Mouse (Mus musculus): Measurements from ENCODE around the gene Mlf2.

Mlf2 gene

GRCm38 (mm10) chr6:124918331-124918690 is 12.9 kb upstream of the Mlf2 start:
- ChIA-PET POLR2A (interaction anchor here in 3 of 4 experiments (0.6 to 21.9 kb wide), 36 partner anchors 7 to 341 kb away, joined by 3 to 455 read pairs (median 5); partner anchors contain the start of genes Cdca3 (in 3 of the 3), Mlf2 (in 3 of the 3), Usp5 (in 3 of the 3) and Cops7a (in 1 of the 3)), CTCF (interaction anchor here in 3 of 4 experiments (0.6 to 6.2 kb wide), 11 partner anchors 9 to 135 kb away, joined by 3 to 53 read pairs (median 7); partner anchors contain the start of gene Mlf2 (in 3 of the 3))

GRCm38 (mm10) chr6:124918890-124919627 is 12.1 kb upstream of the Mlf2 start:
- POLR2A ChIA-PET = interaction anchor here in 3 of 4 experiments (0.5 to 21.9 kb wide), 27 partner anchors 9 to 411 kb away, joined by 3 to 455 read pairs (median 9); partner anchors contain the start of genes Mlf2 (in 3 of the 3), Cdca3 (in 2 of the 3), Usp5 (in 2 of the 3) and Cops7a (in 1 of the 3)
- CTCF ChIA-PET = interaction anchor here in 3 of 4 experiments (0.6 to 6.2 kb wide), 8 partner anchors 10 to 72 kb away, joined by 3 to 53 read pairs (median 10); partner anchors contain the start of gene Mlf2 (in 2 of the 3)

DNA sequence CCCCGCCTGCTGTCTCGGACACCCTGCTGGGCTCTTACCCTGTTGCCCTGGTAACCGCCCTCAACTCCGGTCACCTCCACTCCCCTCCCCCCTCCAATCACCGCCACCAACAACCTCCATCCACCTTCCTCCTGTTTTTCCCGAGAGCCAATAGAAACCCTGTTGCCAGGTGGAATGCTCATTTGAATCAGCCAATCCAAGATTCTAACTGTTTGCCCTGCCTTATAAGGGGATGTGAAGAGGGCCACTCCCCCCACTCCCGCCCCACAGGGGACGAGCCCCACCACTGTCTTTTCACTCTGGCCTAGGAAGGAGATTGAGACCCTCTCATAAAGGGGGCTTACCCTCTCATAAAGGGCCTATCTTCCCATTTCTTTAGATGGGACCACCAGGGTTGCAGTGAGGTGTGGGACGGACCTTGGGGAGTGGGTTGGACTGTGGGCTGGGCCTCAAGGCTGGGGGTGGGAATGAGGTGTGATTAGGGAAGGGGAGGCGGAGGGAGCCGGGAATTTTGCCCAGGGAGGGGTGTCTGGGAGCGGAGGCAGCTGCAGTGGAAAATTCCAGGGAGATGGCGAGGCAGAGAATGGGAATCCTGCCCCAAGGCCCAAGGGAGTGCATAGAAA is 11.4 kb upstream of the Mlf2 start, which contains the start of gene Ptms:
Ptms (minus strand) TSS at position 409 of the 623 bp plus-strand sequence.
- POLR2A ChIA-PET = interaction anchor here (0.5 to 21.9 kb wide), 25 partner anchors 8 to 230 kb away, joined by 3 to 455 read pairs (median 7); partner anchors contain the start of genes Mlf2 (in 4 of the 4), Lag3 (in 2 of the 4), Cdca3 (in 1 of the 4) and Grcc10 (in 1 of the 4)
- CTCF ChIA-PET = interaction anchor here (0.6 to 3.6 kb wide), 8 partner anchors 10 to 60 kb away, joined by 3 to 42 read pairs (median 4); partner anchors contain the start of gene Mlf2 (in 3 of the 4)

DNA sequence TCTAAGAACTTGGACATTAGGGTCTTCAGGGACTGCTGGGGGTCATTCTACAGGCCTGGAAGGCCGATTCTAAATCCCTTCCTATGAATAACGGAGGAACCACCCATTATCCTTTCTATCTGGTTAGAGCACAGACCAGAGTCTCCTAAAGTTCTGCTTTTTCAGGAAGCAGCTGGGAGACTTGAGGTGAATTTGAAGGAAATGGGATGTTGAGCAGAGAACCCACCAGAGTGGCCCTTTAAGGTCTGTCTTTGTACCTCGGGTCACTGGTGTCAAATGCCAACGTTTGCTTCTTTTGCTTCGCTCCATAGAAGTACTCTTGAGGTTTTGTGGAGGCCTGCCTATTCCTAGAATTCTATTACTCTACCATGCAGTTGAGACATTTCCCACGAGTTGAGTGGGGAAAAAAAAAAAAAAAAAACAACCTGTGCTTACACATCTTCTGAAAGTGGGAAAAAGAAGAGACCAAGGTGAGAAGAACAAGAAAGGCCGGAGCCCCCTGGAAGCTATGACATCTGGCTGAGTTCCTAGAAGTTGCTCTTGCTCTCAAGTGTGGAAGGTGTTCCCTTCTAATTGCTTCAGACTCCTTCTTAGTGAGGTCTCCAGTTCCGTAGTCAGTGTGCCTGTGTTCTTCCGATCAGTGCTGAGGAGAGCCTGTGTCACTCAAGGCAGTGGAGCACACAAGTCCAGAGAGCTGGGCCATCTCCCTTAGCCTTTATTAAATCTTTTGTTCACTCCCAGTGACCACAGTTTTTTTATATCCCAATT is 10.7 kb upstream of the Mlf2 start:
- POLR2A ChIA-PET = interaction anchor here (0.6 to 16.0 kb wide), 29 partner anchors 8 to 229 kb away, joined by 3 to 455 read pairs (median 5); partner anchors contain the start of genes Mlf2 (in 4 of the 4), Cdca3 (in 3 of the 4), Usp5 (in 3 of the 4) and Lag3 (in 2 of the 4)

GRCm38 (mm10) chr6:124921539-124921938 is 9.6 kb upstream of the Mlf2 start:
- POLR2A ChIA-PET = interaction anchor here (0.6 to 16.0 kb wide), 20 partner anchors 8 to 162 kb away, joined by 3 to 455 read pairs (median 6); partner anchors contain the start of genes Mlf2 (in 4 of the 4), Cdca3 (in 3 of the 4), Usp5 (in 3 of the 4) and Lag3 (in 1 of the 4)
- CTCF ChIA-PET = interaction anchor here (0.6 to 3.3 kb wide), 8 partner anchors 9 to 467 kb away, joined by 3 to 28 read pairs (median 8); partner anchors contain the start of gene Mlf2 (in 3 of the 4)

More for the DNA sequence above, 10.7 kb upstream of the Mlf2 start:
- CTCF ChIA-PET = interaction anchor here (0.8 to 3.3 kb wide), 7 partner anchors 10 to 61 kb away, joined by 3 to 28 read pairs (median 4); partner anchors contain the start of gene Mlf2 (in 4 of the 4)

GRCm38 (mm10) chr6:124925173-124925793 is 5.9 kb upstream of the Mlf2 start:
- CTCF ChIA-PET = interaction anchor here (0.6 to 4.6 kb wide), 23 partner anchors 9 to 246 kb away, joined by 3 to 31 read pairs (median 5); partner anchors contain the start of genes Cdca3 (in 1 of the 4) and Usp5 (in 1 of the 4)
- POLR2A ChIA-PET = interaction anchor here (0.5 to 16.0 kb wide), 48 partner anchors 9 to 271 kb away, joined by 3 to 455 read pairs (median 4); partner anchors contain the start of genes Cdca3 (in 3 of the 4), Usp5 (in 3 of the 4), Cops7a (in 2 of the 4) and Pianp (in 2 of the 4)

- POLR2A ChIA-PET = interaction anchor here in 3 of 4 experiments (0.8 to 16.0 kb wide), 46 partner anchors 8 to 270 kb away, joined by 3 to 455 read pairs (median 4); partner anchors contain the start of genes Cdca3 (in 2 of the 3), Cops7a (in 2 of the 3), Pianp (in 2 of the 3) and Usp5 (in 2 of the 3)
- CTCF ChIA-PET = interaction anchor here (0.6 to 4.6 kb wide), 17 partner anchors 9 to 223 kb away, joined by 3 to 31 read pairs (median 5); partner anchors contain the start of genes Cdca3 (in 1 of the 4), P3h3 (in 1 of the 4) and Usp5 (in 1 of the 4)
Measured at GRCm38 (mm10) chr6:124925941-124926340, 5.2 kb upstream of the Mlf2 start.

GRCm38 (mm10) chr6:124930231-124930630 is 955 bp upstream of the Mlf2 start:
- ChIA-PET CTCF (interaction anchor here (0.6 to 5.0 kb wide), 82 partner anchors 8 to 1214 kb away, joined by 3 to 93 read pairs (median 6); partner anchors contain the start of genes P3h3 (in 3 of the 4), Cdca3 (in 2 of the 4), Cops7a (in 2 of the 4) and Gpr162 (in 2 of the 4)), POLR2A (interaction anchor here (0.6 to 18.2 kb wide), 134 partner anchors 8 to 515 kb away, joined by 3 to 455 read pairs (median 6); partner anchors contain the start of genes Cdca3 (in 4 of the 4), Ptms (in 4 of the 4), Usp5 (in 4 of the 4) and Cops7a (in 3 of the 4))

DNA sequence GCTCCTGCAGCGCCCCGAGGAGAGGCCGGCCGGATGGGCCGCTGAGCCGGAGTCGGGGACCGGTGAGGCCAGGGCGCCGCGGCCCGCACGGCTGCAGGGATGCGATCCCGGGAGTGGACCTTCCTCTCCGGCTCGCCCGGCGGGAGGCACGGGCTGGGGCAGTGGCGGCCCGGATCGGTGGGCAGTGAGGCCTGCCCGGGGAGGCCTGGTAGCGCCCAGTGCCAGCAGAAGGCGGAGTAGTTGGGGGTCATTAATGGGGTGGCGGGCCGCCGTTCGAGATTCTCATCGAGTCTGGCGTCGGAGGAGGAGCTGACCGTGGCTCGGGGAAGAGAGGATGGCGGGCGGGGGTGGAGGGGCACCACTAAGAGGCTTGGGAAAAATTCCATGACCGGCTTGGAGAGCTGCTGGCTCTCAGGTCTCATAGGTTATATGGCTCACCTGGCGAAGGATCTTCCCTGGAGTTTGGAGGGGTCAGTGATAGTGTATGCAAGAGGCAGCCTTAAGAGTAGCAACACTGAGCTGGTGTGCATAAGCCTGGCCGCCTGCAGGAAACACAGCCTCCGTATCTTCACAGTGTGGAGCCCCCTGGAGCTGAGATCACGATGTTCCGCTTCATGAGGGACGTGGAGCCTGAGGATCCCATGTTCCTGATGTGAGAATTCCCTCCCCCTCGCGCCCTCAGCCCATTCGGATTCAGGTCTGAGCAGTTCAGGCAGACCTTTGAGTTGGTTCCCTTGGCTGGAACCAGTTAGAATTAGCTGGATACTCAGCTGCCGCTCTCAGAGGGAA is 533 bp downstream of the Mlf2 start:
- CTCF ChIA-PET = interaction anchor here (0.6 to 5.0 kb wide), 61 partner anchors 10 to 456 kb away, joined by 3 to 93 read pairs (median 6); partner anchors contain the start of genes Cdca3 (in 3 of the 4), P3h3 (in 3 of the 4), Gpr162 (in 2 of the 4) and Usp5 (in 2 of the 4)
- POLR2A ChIA-PET = interaction anchor here (0.6 to 18.2 kb wide), 145 partner anchors 8 to 517 kb away, joined by 3 to 455 read pairs (median 6); partner anchors contain the start of genes Cdca3 (in 4 of the 4), Ptms (in 4 of the 4), Usp5 (in 4 of the 4) and Cops7a (in 3 of the 4)

GRCm38 (mm10) chr6:124932314-124932695 is 1.1 kb downstream of the Mlf2 start:
- ChIA-PET CTCF (interaction anchor here (0.8 to 5.0 kb wide), 9 partner anchors 23 to 259 kb away, joined by 3 to 93 read pairs (median 16); partner anchors contain the start of genes Cdca3 (in 1 of the 4), Mrpl51 (in 1 of the 4), Ncapd2 (in 1 of the 4) and P3h3 (in 1 of the 4)), POLR2A (interaction anchor here (0.6 to 18.2 kb wide), 63 partner anchors 7 to 283 kb away, joined by 3 to 455 read pairs (median 13); partner anchors contain the start of genes Cdca3 (in 3 of the 4), Cops7a (in 3 of the 4), Ptms (in 3 of the 4) and Usp5 (in 3 of the 4))

- CTCF ChIA-PET = interaction anchor here (0.6 to 4.3 kb wide), 7 partner anchors 27 to 258 kb away, joined by 3 to 39 read pairs (median 5); partner anchors contain the start of genes Cdca3 (in 1 of the 4), Mrpl51 (in 1 of the 4), Ncapd2 (in 1 of the 4) and Usp5 (in 1 of the 4)
Measured at GRCm38 (mm10) chr6:124933127-124933526, 1.9 kb downstream of the Mlf2 start.

GRCm38 (mm10) chr6:124934670-124935069 is 3.5 kb downstream of the Mlf2 start:
- ChIA-PET CTCF (interaction anchor here in 2 of 4 experiments (0.6 to 1.1 kb wide), 2 partner anchors 31 to 96 kb away, joined by 3 read pairs; no protein-coding TSS in a partner anchor), POLR2A (interaction anchor here in 3 of 4 experiments (0.6 to 18.2 kb wide), 16 partner anchors 9 to 227 kb away, joined by 3 to 455 read pairs (median 5); partner anchors contain the start of genes Zfp384 (in 2 of the 3), Cdca3 (in 1 of the 3), Cops7a (in 1 of the 3) and Lag3 (in 1 of the 3))

More at GRCm38 (mm10) chr6:124933127-124933526, 1.9 kb downstream of the Mlf2 start:
- POLR2A ChIA-PET = interaction anchor here (0.5 to 18.2 kb wide), 35 partner anchors 10 to 270 kb away, joined by 3 to 455 read pairs (median 5); partner anchors contain the start of genes Cdca3 (in 2 of the 4), Lag3 (in 2 of the 4), Usp5 (in 2 of the 4) and Cops7a (in 1 of the 4)

DNA sequence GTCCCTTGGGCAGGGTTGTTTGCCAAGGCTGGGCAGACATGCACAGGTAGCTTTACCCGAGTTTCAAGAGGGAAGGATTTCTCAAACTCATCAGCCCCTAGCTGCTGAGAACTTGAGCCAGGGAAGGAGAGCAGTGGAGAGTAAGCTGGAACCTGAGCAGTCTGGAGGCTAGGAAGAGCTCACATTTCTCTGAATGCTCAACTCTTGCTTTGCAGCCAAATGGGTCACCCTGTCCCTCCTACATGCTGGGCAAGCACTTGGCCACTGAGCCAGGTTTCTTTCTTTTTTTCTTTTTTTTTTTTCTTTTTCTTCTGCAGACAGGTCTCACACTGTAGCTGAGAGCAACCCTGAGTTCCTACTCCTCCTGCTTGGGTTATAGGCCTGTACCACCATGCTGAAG is 5.5 kb downstream of the Mlf2 start:
- POLR2A ChIA-PET = interaction anchor here in 3 of 4 experiments (0.5 to 18.2 kb wide), 29 partner anchors 11 to 506 kb away, joined by 3 to 359 read pairs (median 4); partner anchors contain the start of genes Cops7a (in 2 of the 3), Cdca3 (in 1 of the 3), Grcc10 (in 1 of the 3) and Ptms (in 1 of the 3)
- CTCF ChIA-PET = interaction anchor here in 2 of 4 experiments (0.7 to 3.0 kb wide), 5 partner anchors 11 to 77 kb away, joined by 3 to 12 read pairs (median 3); partner anchors contain the start of gene Zfp384 (in 1 of the 2)

DNA sequence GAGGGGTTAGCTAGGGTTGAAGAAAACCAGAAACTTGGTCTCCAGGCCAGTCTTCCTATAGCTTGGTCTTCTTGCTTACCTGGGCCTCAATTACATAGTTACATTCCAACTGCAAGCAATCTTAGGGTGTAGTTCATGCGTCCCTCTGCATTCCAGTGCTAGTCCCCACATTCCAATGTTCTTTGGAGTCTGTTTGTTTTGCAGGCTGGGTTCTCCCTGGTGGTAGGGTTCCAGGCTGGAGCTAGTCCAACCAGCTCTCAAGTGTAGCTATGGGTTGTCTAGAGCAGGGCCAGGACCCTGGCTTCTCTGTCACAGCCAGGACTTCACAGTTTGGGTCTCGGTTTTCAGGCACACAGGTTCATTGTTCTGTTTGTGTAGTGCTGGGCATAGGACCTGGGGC is 6.3 kb downstream of the Mlf2 start:
- CTCF ChIA-PET = interaction anchor here in 3 of 4 experiments (0.6 to 3.0 kb wide), 7 partner anchors 12 to 208 kb away, joined by 3 to 12 read pairs (median 3); partner anchors contain the start of genes Cops7a (in 1 of the 3) and Zfp384 (in 1 of the 3)
- POLR2A ChIA-PET = interaction anchor here in 3 of 4 experiments (0.6 to 18.2 kb wide), 30 partner anchors 12 to 505 kb away, joined by 3 to 359 read pairs (median 5); partner anchors contain the start of genes Cops7a (in 2 of the 3), Cdca3 (in 1 of the 3), Usp5 (in 1 of the 3) and Zfp384 (in 1 of the 3)

All from embryonic stem cell, embryonic (primary cell).